Mouse (Mus musculus): Measurements from ENCODE around the gene Klrk1. TPM values are rescaled to one million over a fixed set of nuclear protein-coding genes. Genes with fewer than 3 reads are reported as not detected.
A peak's percentile ranks its signal among the peaks of the same experiment; 100 is the strongest.
"Not testable (repeated sequence)": the region's sequence is repeated elsewhere in the genome, so short reads cannot be mapped to it uniquely, and the experiment has no call there.

Gene Klrk1
- under 1 TPM; 0.39 to 0.49 TPM for polyA plus RNA-seq (2017; shearing (Covaris generic))

DNA sequence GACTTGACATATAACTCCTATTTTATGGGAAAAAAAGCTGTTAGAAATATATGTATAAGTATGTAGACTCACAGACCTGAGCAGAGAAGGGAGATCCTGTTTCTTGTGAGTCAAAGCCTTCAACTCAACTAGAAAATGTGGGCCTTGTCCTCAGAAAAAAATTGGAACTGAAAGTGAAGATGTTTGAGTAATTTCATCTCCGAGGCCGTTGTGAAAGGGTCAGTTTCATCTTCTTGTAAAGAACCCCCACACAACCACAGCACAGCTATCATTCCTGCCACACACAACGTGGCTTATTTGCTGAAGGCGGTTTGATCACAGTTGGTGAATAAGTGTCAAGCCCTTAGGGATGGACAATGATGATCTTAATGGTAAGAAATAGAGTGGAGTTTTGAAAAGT, at the start of gene Klrk1:
Gene Klrk1, minus strand, starts transcription at position 130 of the 400 bp plus-strand sequence.
- ATAC-seq: no peak

DNA sequence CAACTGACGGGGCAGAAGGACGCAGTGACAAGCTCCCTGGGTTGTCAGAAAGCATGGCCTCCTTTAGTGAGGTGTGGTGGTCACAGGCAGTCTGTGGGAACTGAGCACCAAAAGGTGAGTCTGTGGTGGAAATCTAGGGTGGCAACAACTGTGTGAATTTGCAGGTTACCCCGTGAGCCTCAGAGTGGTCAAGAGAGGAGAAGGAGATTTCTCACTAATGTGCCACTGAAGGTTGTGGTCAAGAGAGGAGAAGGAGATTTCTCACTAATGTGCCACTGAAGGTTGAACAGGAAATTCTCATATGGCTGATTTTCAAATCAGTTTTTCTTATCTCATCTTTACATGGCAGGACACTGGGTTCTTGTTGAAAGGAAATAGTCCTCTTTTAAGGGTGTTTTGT, 37.6 kb upstream of the Klrk1 start:
- not testable (repeated sequence) for ATAC-seq

DNA sequence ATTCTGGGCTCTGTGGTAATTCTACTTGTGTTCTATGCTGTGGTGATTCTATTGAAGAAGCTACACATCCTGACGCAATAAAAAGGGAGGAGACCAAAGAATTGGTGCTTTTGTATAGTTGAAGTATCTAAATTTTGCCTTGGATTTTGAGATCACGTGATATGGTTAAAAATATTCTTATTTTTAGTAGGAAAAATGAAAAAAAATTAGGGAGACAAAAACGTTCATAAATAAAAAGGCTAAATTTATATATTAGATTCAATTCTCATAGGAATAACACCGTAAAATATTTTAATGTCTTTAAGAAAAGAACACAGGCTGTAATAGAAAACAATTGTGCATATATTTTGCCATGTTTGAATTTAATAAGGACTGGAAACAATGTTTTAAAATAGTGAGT, 36.9 kb upstream of the Klrk1 start, which contains the start of gene Klrc2:
Gene Klrc2, minus strand, starts transcription at position 101 of the 400 bp plus-strand sequence.
- ATAC-seq: not testable (repeated sequence)

DNA sequence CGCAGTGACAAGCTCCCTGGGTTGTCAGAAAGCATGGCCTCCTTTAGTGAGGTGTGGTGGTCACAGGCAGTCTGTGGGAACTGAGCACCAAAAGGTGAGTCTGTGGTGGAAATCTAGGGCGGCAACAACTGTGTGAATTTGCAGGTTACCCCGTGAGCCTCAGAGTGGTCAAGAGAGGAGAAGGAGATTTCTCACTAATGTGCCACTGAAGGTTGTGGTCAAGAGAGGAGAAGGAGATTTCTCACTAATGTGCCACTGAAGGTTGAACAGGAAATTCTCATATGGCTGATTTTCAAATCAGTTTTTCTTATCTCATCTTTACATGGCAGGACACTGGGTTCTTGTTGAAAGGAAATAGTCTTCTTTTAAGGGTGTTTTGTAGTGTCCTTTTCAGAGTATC, 20.4 kb upstream of the Klrk1 start:
- not testable (repeated sequence) for ATAC-seq

DNA sequence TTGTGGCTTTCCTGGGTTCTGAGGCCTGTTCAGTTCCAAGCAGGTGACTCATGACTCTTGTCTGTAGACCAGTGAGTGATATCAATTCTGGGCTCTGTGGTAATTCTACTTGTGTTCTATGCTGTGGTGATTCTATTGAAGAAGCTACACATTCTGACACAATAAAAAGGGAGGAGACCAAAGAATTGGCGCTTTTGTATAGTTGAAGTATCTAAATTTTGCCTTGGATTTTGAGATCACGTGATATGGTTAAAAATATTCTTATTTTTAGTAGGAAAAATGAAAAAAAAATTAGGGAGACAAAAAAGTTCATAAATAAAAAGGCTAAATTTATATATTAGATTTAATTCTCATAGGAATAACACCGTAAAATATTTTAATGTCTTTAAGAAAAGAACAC, 19.6 kb upstream of the Klrk1 start, which contains the start of gene Klrc3:
Gene Klrc3, minus strand, starts transcription at position 101 of the 400 bp plus-strand sequence.
- ATAC-seq: not testable (repeated sequence)

DNA sequence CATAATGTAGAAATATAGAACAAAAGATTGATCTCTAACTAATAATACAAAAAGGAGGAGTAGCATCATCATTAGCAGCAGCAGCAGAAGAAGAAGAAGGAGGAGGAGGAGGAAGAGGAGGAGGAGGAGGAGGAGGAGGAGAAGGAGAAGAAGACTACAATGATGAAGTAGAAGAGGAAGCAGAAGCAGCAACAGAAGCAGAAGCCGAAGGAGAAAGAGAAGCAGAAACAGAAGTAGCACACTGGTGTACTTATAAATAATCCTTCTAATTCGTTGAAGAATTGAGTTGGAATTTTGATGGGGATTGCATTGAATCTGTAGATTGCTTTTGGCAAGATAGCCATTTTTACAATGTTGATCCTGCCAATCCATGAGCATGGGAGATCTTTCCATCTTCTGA, 7.4 kb upstream of the Klrk1 start:
- ATAC-seq: not testable (repeated sequence)

DNA sequence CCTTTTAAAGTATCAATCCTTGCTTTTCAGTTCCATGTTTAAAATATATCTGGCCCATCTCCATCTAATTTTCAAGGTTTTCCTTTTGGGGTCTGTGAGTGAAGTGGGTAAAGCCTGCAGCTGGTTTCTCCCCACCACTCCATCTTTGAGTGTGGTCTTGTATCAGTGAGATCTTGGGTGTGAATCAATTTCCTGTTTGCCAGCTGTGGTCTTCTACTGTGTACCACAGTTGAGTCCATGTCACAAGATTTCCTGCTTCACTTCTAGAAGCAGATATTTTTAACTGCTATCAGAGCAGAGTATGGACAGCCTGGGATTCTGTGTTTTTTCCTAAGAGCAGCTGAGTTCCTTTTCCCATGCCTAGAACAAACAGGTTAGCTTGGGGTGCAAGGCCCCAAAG, 15.3 kb downstream of the Klrk1 start:
- ATAC-seq: peak; percentile 78

DNA sequence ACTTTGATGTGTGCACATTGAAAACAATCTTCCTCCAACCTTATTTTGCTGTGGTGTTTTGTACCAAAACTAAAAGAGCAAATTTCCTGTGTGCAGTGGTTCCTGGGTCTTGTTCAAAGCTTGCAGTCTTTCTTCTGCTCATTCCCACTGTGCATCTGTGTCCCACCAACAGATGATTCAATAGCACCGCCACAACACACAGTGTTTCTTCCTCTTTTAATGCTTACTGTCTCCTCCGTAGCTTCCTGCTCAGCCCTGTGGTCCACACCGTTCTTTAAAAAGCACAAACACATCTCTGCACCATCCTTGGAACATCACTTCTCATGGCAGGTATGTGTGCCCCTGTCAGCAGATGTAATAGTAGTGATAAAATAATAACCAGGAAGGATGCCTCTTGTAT, 32.2 kb downstream of the Klrk1 start, which contains the start of gene Klrd1:
Gene Klrd1, plus strand, starts transcription at position 275 of the 400 bp plus-strand sequence.
- ATAC-seq: no peak

DNA sequence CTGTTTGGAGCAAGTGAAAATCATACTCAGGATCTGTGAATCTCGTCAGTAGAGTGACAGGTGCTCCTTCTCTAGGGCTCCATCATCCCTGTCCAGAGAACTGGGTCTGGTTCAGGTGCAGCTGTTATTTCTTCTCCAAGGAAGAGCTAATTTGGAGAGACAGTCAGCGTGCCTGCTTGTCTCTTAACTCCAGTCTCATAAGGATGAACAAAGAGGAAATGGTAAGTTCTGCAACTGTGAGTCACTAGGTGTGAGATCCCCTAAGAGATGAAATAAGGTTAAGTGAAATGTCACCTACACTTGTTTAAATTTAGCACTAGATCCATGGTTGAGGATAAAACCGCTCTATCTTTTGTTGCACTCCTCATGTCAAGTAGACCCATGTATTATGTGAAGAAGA, 40.6 kb downstream of the Klrk1 start:
- no peak for ATAC-seq

DNA sequence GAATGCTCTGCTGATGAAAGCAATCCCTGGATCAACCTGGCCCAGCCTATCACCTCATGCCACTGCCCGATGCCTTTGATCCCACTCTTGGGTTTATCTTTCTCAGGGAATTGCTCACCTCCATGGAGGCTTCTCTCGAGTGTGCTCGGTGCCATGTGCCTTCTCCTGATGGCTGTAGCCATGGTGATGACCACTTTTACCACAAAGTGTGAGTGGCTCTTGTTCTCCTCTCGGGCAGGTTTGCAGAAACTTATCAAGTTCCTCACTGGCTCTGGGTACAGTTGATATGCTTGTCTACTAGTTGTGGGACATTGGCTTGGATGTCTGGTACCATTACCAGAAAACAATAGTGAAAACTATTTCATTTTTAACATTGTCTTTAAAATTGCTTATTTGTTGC, 41.8 kb downstream of the Klrk1 start:
- no peak for ATAC-seq

DNA sequence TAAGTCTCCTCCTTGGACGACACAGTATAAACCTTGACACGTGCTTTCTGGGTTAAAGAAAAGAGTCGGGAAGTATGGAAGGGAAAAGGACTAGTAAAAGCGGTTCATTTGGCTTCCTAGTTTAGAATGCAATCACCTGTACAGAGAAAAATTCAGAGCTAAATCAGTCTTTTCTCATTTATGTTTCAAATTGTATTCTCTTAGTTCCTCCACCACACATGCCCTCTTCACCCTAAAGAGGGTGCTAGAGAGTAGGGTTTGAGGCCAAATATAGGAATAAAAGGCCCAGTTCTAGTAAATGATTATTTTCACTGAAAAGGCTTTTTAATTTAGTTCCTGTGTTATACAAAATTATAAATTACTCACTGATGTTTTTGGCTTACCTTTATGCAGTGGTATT, 42.4 kb downstream of the Klrk1 start:
- ATAC-seq: no peak

DNA sequence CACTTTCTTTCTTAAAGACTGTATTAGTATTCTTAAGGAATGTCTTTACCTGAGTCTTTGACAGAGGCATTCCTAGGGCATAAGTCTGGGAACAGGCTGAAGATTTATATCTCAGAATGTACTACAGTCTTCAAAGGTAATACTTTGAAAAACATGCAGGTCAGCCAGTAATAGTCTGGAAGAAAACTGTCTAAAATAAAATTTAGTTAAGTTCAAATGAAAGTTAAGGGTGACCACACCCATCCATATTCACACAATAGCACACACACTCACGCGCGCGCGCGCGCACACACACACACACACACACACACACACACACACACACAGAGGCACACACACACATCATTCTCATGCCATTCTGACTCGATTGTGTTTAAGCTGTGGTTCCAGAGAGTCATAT, 46.1 kb downstream of the Klrk1 start, which contains the start of gene Klre1:
Gene Klre1, plus strand, starts transcription at position 301 of the 400 bp plus-strand sequence.
- ATAC-seq: no peak

DNA sequence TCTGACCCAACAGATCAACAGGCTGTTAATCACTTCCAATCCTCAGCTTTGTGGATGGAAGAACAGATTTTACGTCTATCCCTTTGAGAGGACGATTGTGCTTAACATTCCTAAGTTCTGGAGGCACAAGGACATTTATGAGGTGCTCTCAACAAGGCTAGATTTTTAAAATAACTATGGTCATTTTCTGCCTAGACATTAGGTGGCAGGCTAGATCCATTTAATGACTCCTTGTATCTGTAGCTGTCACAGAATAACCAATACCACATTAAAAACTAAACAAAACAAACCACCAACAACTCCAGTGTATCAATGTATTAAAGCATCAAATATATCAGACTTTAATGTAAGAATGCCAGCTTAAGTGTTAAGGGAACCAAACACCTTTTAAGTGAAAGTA, 48.3 kb downstream of the Klrk1 start:
- peak; percentile 45 for ATAC-seq

DNA sequence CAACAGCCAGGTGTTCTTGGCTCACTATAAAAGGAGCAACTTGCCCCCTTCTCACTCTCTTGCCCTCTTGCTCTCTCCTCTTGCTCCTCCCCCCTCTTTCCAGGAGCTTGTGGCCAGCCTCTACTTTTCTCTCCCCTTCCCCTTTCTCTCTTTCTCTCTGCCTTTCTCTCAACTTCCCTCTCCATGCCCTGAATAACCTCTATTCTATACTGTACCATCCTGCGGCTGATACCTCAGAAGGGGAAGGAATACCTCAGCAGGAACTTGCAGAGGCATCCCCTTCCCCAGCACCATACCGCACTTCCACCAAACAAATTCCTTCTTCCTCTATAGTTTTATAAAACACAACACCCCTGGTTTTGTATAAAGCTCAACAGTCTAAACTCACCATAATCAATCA, 58.4 kb downstream of the Klrk1 start:
- ATAC-seq: no peak

Other genes starting within 250 kb of the Klrk1 start
- gene Clec12b, start 238.0 kb downstream of the Klrk1 start, polyA plus RNA-seq (2017; shearing (Covaris generic)): not detected
- gene Clec1b, start 226.6 kb downstream of the Klrk1 start, polyA plus RNA-seq (2017; shearing (Covaris generic)): under 1 TPM in 1 of 2 experiments, not detected in 1; 0.56 TPM
- not detected for gene Clec9a, start 215.0 kb downstream of the Klrk1 start, polyA plus RNA-seq (2017; shearing (Covaris generic))
- not detected for gene Clec1a, start 171.9 kb downstream of the Klrk1 start, polyA plus RNA-seq (2017; shearing (Covaris generic))
- under 1 TPM in 1 of 2 experiments, not detected in 1; 0.16 TPM for gene Olr1, start 116.7 kb downstream of the Klrk1 start, polyA plus RNA-seq (2017; shearing (Covaris generic))
- gene Tmem52b, start 111.3 kb downstream of the Klrk1 start, polyA plus RNA-seq (2017; shearing (Covaris generic)): not detected
- gene Gabarapl1, start 90.7 kb downstream of the Klrk1 start, polyA plus RNA-seq (2017; shearing (Covaris generic)): 10 to 100 TPM in 1 of 2 experiments, 1 to 10 TPM in 1; 6.9 to 13.7 TPM
- under 1 TPM in 1 of 2 experiments, not detected in 1; 0.35 TPM for gene Klre1, start 46.0 kb downstream of the Klrk1 start, polyA plus RNA-seq (2017; shearing (Covaris generic))
- gene Klrd1, start 32.1 kb downstream of the Klrk1 start, polyA plus RNA-seq (2017; shearing (Covaris generic)): not detected
- gene Klrc3, start 19.5 kb upstream of the Klrk1 start, polyA plus RNA-seq (2017; shearing (Covaris generic)): not detected
- under 1 TPM in 1 of 2 experiments, not detected in 1; 0.19 TPM for gene Klrc2, start 36.8 kb upstream of the Klrk1 start, polyA plus RNA-seq (2017; shearing (Covaris generic))
- under 1 TPM in 1 of 2 experiments, not detected in 1; 0.17 TPM for gene Klrc1, start 55.1 kb upstream of the Klrk1 start, polyA plus RNA-seq (2017; shearing (Covaris generic))
- gene Klri1, start 93.3 kb upstream of the Klrk1 start, polyA plus RNA-seq (2017; shearing (Covaris generic)): not detected
- gene Klri2, start 116.6 kb upstream of the Klrk1 start, polyA plus RNA-seq (2017; shearing (Covaris generic)): not detected
- gene Gm156, start 160.4 kb upstream of the Klrk1 start, polyA plus RNA-seq (2017; shearing (Covaris generic)): not detected
- not detected for gene Gm17631, start 238.8 kb upstream of the Klrk1 start, polyA plus RNA-seq (2017; shearing (Covaris generic))